Mouse (Mus musculus): Measurements from ENCODE around the gene Ttc23.
A peak's percentile ranks its signal among the peaks of the same experiment; 100 is the strongest.

Ttc23 gene

DNA sequence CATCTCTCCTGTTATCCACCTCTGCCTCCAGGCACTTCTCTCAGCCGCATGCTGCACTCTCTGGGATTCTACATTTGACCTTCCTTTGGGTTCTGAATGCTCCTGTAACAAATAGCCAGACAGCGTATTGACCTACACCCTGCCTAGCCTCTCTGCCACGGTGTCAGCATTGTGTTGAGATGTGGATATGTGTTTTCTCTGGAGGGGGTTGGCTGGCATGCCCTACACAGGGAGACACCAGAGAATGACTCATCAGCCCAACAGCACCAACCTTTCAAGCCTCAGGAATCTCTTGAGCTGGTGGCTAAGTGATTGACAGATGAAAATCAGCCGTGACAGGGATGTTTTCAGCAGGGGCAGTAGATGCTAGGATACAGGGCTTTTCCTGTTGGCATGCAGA is 153.8 kb downstream of the Ttc23 start:
- no peak for ATAC-seq (ENCODE audit: low TSS enrichment)

DNA sequence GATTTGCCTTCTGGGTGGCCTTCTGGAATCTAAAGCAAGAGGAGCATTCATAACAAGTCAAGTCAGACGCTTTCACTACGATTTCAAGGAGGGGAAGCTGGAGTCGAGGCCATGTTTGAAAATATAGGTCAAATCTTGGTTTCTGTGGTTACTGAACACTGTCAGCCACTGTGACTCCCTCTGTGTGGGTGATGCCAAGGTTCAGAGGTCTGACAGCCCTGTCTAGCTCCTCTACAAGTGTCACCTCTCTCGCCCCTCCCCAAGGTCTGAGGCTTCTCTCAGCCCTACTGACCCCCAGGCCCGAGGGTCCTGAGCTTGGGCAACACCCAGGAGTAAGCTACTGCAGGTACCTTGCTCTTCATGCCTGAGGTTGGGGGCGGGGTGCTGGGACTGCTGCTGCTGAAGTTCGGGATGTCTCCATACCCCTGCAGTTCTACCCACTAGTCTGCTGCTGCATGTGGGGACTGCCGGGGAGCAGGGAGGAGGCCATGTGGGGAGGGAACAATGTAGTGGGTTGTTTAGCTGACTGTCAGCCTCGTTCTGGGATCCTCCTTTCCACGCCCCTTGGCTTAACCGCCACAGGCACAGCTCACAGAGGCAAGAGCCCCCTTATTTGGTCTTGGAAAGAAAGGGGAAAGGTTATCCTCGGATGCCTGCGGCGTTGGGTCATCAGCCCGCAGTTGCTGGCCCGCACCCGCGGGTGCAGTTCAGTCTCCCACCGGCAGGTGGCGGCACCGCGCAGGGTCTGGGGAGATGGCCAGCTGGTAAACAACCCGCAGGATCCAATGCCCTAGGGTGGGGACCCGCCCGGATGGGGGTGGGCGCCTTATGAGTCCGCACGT is 156.0 kb downstream of the Ttc23 start:
- ATAC-seq (ENCODE audit: low TSS enrichment), result peak; percentile 74

DNA sequence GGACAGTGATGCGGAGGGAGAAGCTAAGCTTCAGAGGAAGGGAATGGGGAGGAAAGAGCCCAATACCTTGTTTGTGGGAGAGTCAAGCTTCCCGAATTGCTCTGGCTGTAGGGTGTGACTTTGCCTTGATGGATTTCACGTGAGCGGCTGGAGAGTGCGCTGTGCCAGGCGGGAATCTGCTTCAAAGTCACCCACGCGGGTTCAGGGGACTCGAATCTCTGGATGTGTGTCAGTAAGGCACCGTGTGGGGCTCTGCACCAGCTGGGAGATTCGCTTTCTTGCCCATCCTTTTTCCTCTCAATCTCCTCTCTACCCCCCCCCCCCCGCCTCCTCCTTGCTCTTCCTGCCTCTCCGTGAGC is 156.6 kb downstream of the Ttc23 start:
- ATAC-seq (ENCODE audit: low TSS enrichment), result peak; percentile 44
